Mouse (Mus musculus) liver, embryonic 13.5 days (tissue): ENCODE data around the gene Gdf15. TPM values are rescaled to one million over a fixed set of nuclear protein-coding genes. Genes with fewer than 3 reads are reported as not detected.
A peak's percentile ranks its signal among the peaks of the same experiment; 100 is the strongest.

ENCODE experiments used
- ATAC-seq: fragments of 200-750 bp; cut with Nextera tagmentation; 2 replicates; pipeline ENCODE4 v1.8.0; 2017; ENCODE audit warnings: low read depth, mild to moderate bottlenecking, moderate number of reproducible peaks, moderate library complexity
- DNase-seq: peaks from one replicate; pipeline ENCODE4 v3.0.0; 2022
- H3K27ac ChIP-seq: fragments of 300-500 bp; sonication (generic); 2 replicates; pipeline ENCODE4 v1.5.1; 2015; ENCODE audit warnings: moderate library complexity, mild to moderate bottlenecking, inconsistent platforms
- H3K27me3 ChIP-seq: fragments of 300-500 bp; sonication (generic); 2 replicates; pipeline ENCODE4 v1.6.1; 2015; ENCODE audit warnings: mild to moderate bottlenecking, inconsistent platforms
- H3K36me3 ChIP-seq: fragments of 300-500 bp; sonication (generic); 2 replicates; pipeline ENCODE4 v1.6.1; 2015; ENCODE audit warnings: mild to moderate bottlenecking, inconsistent platforms
- H3K4me1 ChIP-seq: fragments of 300-500 bp; sonication (generic); replicated peaks from 2 replicates; pipeline ENCODE4 v1.6.1; 2015; ENCODE audit warnings: inconsistent platforms
- H3K4me2 ChIP-seq: fragments of 300-500 bp; sonication (generic); 2 replicates; pipeline ENCODE4 v1.6.1; 2015; ENCODE audit warnings: inconsistent platforms, mild to moderate bottlenecking, moderate library complexity
- H3K4me3 ChIP-seq: fragments of 300-500 bp; sonication (generic); replicated peaks from 2 replicates; pipeline ENCODE4 v1.5.1; 2015; ENCODE audit warnings: mild to moderate bottlenecking, inconsistent platforms
- H3K9ac ChIP-seq: fragments of 300-500 bp; sonication (generic); 2 replicates; pipeline ENCODE4 v1.6.1; 2015; ENCODE audit warnings: mild to moderate bottlenecking, inconsistent platforms
- H3K9me3 ChIP-seq: fragments of 300-500 bp; sonication (generic); replicated peaks from 2 replicates; pipeline ENCODE4 v1.6.1; 2016; ENCODE audit warnings: inconsistent platforms
- WGBS: fragments of 180-500 bp; shearing (Covaris S2); methylation state at CpG from one replicate; pipeline ENCODE4 v1.1.7; 2015; ENCODE audit not compliant: insufficient replicate concordance; 5-methylcytosine and 5-hydroxymethylcytosine counted together
- polyA plus RNA-seq: library from polyadenylated mRNA; unstranded; fragments of >200 nt; fragmentation: Nextera tagmentation; extraction: Ambion mirVana; gene quantifications from 2 replicates; pipeline ENCODE4 v1.2.1, GENCODE M21; 2015

Gdf15 gene
- polyA plus RNA-seq, 1 experiment from 2014 or later: 3.9 TPM

DNA sequence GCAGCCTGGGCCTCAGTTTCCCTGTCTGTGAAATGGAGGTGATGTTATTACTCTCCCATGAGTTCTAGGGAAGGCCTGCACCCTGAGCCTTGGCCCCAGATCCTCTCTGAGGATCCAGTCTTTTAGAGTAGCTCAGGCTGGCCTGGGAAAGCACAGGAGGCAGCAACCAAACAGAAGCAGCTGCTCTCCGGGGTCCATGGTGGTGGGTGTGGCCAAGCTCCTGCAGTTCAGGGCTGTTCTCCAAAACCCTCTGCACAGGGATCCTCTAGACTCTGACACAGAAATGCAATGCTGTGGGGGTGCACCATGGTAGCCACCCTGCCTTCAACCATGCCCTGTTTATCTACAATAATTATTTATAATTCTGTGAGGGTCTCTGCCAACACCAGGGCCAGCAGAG, 18.5 kb downstream of the Gdf15 start:
- no peak overlapping the region for H3K9ac ChIP-seq
- no peak for DNase-seq
- H3K27ac ChIP-seq: peak overlapping the region; percentile 68; the same call in 1 of the 2 replicates
- peaks cover 87% of the 10 kb centered on the region for H3K4me1 ChIP-seq
- no peak overlapping the region for H3K4me2 ChIP-seq
- ATAC-seq: no peak
- WGBS: 20% methylated on average over 1 of the region's 1 CpGs
- peaks cover 5% of the 10 kb centered on the region; the same call in 1 of the 2 replicates for H3K27me3 ChIP-seq
- H3K36me3 ChIP-seq: no peaks in the 10 kb centered on the region
- no peaks in the 10 kb centered on the region for H3K9me3 ChIP-seq
- no peak overlapping the region for H3K4me3 ChIP-seq

DNA sequence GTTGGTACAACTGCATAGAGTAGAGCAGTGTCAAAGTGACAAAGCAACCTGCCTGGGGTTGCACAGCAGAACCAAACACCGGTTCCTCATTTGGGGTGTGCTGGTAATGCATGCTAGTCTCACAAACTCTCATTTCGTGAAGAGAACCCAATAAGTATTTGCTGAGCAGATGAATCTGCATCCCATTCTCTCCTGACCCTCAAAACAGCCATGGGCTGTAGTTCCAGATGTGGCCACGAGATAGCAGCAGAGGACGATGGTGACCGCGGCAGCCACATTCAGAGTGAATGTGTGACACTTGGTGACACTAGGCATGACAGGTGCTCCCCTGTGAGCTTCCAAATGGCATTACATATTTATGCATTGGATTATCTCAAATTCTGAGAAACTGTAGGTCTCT, 20.4 kb downstream of the Gdf15 start:
- Histone ChIP-seq H3K9ac (peak overlapping the region; percentile 94), H3K4me1 (peaks cover 87% of the 10 kb centered on the region), H3K36me3 (no peaks in the 10 kb centered on the region), H3K27me3 (peaks cover 5% of the 10 kb centered on the region; the same call in 1 of the 2 replicates), H3K9me3 (no peaks in the 10 kb centered on the region), H3K4me3 (peak overlapping the region; percentile 81), H3K27ac (peak overlapping the region; percentile 83), H3K4me2 (peak overlapping the region; percentile 93)
- under 1% methylated on average over 6 of the region's 6 CpGs for WGBS
- DNase-seq (peak; percentile 84), ATAC-seq (peak; percentile 30)

DNA sequence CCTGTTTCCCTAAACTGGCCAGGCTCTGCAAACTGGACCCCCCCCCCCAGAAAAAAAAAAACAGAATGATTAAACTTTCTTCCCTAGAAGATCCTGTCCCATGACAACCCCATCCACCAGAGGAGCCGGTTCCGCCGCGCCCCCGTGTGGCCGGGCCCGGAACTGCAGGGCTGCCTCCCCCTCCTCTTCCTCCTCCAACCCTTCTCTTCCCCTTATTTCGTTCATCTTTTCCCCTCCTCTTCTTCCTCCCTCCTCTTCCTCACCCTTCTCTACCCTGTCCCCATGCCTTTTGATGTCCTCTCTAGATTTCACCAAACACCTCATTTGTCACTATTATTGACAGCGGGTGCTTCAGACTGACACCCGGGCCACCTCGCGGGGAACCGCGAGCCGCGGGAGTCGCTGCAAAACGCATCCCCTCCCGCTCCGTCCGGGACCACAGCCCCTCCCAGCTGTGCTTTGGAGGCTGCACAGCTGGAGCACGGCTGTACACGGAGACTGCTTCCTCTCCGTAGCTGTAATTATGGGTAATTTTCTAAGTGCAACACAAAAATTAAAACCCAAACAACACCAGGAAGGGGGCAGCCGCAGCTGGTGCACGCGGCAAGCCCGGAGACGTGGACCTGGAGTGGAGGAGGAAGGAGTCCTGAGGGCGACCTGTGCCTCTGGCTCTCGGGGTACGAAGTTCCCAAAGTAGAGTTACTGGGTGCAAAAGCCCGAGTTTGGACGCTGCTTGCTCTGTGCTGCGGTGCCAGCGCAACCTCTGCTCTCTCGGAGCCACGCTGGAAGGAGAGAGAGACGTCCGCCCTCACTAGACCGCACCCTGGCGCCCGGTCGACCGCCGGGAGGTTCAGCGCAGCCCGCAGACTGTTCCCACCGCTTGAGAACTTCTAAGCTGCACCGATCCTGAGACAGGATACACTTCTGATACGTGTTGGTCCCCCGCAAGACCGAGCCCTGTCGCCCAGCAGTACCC, 21.2 kb downstream of the Gdf15 start:
- Histone ChIP-seq H3K9me3 (no peaks in the 10 kb centered on the region), H3K4me3 (peak overlapping the region; percentile 81), H3K4me1 (peaks cover 87% of the 10 kb centered on the region)

DNA sequence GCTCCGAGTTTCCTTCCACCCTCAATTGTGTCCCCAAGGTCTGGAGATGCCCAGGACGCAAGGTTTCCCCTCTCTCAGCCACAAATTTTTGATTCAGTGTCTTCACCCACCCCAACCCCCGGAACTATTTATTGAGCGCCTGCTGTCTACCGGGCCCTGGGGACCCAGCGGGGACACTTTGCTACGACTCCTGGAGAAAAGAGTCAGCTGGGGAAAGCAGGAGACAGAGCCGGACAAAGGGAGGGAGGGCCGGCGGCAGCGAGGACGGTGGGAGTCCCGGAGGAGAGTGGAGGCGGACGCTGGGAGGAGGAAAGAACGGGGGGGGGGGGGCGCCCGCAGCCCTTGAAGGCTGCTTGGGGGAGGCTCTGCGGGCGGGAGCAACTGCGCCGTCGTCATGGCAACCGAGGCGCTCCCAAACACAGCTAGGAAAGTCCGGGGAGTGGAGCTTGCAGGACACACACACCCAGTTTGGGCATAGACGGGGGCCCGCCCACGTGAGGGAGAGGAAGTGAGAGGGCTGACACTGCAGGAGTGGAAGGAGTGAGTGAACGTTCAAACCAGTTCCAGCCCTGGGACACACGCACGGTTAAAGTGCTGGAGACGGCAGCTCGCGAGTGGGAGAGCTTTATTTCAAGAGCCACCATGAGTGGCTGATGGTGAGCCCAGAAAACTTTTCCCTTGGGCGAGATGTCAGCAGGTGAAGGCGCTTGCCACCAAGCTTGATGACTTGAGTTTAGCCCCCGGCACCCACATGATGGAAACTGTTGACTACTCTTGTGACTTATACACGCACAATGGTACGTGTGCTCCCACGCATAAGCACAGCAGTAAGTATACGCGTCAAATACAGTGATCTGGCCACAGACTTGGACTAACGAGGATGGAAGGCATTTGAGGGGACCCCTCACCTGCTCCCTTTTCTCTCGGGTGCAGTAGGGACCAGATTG, 22.1 kb downstream of the Gdf15 start:
- H3K27ac ChIP-seq: peak overlapping the region; percentile 91
- DNase-seq: peak; percentile 73
- peaks cover 86% of the 10 kb centered on the region for H3K4me1 ChIP-seq
- no peaks in the 10 kb centered on the region for H3K9me3 ChIP-seq
- ATAC-seq: peak; percentile 64
- peaks cover 5% of the 10 kb centered on the region; the same call in 1 of the 2 replicates for H3K27me3 ChIP-seq
- WGBS: under 1% methylated on average over 44 of the region's 45 CpGs
- peak overlapping the region; percentile 94 for H3K9ac ChIP-seq
- no peaks in the 10 kb centered on the region for H3K36me3 ChIP-seq
- H3K4me3 ChIP-seq: peak overlapping the region; percentile 81
- peak overlapping the region; percentile 93 for H3K4me2 ChIP-seq

More for the DNA sequence above, 21.2 kb downstream of the Gdf15 start:
- under 1% methylated on average over 54 of the region's 54 CpGs for WGBS
- Histone ChIP-seq H3K27me3 (peaks cover 5% of the 10 kb centered on the region; the same call in 1 of the 2 replicates), H3K36me3 (no peaks in the 10 kb centered on the region), H3K9ac (peak overlapping the region; percentile 94), H3K4me2 (peak overlapping the region; percentile 93), H3K27ac (peak overlapping the region; percentile 91)
- ATAC-seq: peak; percentile 61
- DNase-seq: peak; percentile 72

DNA sequence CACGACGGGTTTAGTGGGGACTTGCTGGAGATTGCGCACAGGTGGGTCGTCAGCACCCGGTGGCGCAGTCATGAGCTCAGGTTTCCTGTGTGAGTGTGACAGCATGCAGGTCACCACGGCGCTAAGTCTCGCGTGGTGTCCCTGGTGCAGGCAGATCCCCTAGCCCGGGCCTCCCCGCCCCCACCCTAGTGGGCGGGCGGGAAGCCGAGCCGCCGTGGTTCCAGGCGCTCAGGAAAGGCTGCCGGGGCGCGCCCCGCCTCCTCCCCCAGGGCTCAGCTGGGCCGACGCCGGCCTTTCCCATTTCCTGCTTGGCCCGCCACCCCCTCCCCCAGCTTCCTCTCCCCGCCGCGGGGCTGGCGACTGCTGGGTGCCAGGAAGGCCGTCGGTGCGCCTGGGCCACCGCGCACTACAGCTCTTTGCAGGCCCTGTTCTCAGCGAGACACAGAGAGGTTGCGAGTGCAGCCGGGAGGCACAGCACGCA, 22.8 kb downstream of the Gdf15 start:
- H3K27ac ChIP-seq: peak overlapping the region; percentile 91
- ATAC-seq: peak; percentile 25
- peak overlapping the region; percentile 94 for H3K9ac ChIP-seq
- peak overlapping the region; percentile 81 for H3K4me3 ChIP-seq
- no peaks in the 10 kb centered on the region for H3K36me3 ChIP-seq
- peak; percentile 50 for DNase-seq
- peak overlapping the region; percentile 93 for H3K4me2 ChIP-seq
- under 1% methylated on average over 38 of the region's 39 CpGs for WGBS
- H3K4me1 ChIP-seq: peaks cover 87% of the 10 kb centered on the region
- H3K27me3 ChIP-seq: peaks cover 5% of the 10 kb centered on the region; the same call in 1 of the 2 replicates
- no peaks in the 10 kb centered on the region for H3K9me3 ChIP-seq

DNA sequence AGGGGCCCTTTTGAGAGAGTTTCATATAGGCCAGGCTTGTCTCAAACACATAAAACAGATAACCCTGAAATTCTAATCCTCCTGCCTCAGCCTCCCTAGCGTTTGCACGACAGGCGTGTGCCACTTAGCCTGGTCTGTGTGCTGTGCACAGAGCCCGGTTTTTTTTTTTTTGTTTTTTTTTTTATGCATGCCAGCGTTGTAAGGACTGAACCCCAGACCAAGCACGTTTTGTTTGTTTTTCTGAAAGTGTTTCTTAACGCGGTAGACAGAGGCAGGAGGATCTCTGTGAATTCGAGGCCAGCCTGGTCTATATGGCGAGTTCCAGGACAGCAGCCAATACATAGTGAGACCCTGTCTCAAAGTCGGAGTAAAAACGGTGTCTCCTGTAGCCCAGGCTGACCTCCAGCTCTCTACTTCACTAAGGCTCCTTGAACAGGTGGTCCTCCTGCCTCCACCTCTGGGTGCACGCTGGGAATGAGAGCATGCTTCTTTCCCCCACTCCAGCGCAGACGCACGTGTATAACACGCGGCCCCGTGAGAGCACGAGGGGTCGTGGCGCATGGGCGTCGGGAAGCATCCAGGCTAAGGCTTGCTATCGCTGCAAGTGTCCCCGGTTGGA, 23.4 kb downstream of the Gdf15 start, which contains the start of gene Ssbp4:
Ssbp4 (minus strand) TSS at position 124 of the 619 bp plus-strand sequence.
- ATAC-seq (no peak), DNase-seq (no peak)
- Histone ChIP-seq H3K9me3 (no peaks in the 10 kb centered on the region), H3K4me1 (peaks cover 87% of the 10 kb centered on the region), H3K27ac (peak within 1 kb of the TSS; percentile 91), H3K4me3 (peak within 1 kb of the TSS; percentile 81), H3K36me3 (no peaks in the 10 kb centered on the region), H3K9ac (peak within 1 kb of the TSS; percentile 94), H3K27me3 (peaks cover 5% of the 10 kb centered on the region; the same call in 1 of the 2 replicates), H3K4me2 (peak within 1 kb of the TSS; percentile 93)
- WGBS: 1% methylated on average over 26 of the region's 26 CpGs

DNA sequence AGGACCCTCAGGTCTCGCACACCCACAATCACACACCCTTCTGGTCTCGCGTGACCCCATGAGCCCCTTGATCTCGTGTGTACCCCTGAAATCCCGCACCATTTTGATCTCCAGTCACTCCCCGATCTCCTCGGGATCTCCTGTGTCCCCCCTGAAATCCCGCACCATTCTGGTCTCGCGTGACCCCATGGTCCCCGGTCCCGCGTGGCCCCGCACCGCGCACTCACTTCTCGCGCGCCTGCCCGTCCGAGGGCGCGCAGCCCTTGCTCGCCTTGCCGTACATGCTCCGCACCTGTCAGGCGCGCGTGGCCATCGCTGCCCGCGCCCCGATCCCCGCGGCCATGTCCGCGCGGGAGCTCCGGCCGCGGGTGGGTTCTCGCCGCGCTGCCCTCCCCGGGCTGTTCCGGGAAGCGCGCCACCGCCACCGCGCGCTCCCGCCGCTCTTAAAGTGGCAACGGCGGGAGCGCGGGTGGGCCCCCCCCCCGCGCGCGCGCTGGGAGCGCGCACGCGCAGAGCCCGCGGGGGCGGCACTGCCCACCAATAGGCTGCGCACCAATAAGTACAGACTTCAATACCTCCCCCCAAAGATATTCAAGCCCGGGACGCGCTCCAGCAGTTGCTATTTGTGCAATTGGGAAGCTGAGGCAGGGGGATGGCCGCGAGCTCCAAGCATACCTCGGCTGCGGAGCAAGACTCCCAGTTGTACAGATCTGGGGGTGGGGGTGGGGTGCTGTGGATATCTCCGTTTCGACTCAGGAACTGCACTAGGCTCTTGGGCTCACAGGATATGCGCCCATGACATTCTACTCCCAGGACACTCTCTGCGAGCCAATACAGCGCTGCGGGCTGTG, 24.1 kb downstream of the Gdf15 start:
- WGBS: under 1% methylated on average over 77 of the region's 84 CpGs
- DNase-seq: no peak
- Histone ChIP-seq H3K27ac (peak overlapping the region; percentile 91), H3K4me3 (peak overlapping the region; percentile 81), H3K27me3 (peaks cover 5% of the 10 kb centered on the region; the same call in 1 of the 2 replicates), H3K9me3 (no peaks in the 10 kb centered on the region), H3K36me3 (0 out of 2 replicates have a peak, but pooled peaks cover under 1% of the 10 kb centered on the region), H3K9ac (peak overlapping the region; percentile 94), H3K4me2 (peak overlapping the region; percentile 93), H3K4me1 (peaks cover 83% of the 10 kb centered on the region)
- ATAC-seq: peak; percentile 10; the same call in 1 of the 2 replicates

DNA sequence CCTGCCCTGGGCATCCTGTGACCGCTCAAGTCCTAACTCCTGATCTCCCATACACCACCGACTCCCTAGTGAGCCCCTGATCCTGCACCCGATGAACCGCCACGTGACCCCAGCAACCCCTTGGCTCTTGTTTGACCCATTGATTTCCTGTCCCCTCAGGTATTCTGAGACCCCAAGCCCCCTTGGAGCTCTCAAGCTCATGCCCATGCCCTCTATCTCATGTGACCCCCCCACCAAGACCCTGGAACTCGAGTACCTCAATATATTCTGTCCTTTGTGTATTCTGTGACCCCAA, 24.7 kb downstream of the Gdf15 start:
- H3K9ac ChIP-seq: peak overlapping the region; percentile 94
- peak overlapping the region; percentile 81 for H3K4me3 ChIP-seq
- no peak for DNase-seq
- H3K4me2 ChIP-seq: peak overlapping the region; percentile 93
- H3K27me3 ChIP-seq: peaks cover 5% of the 10 kb centered on the region; the same call in 1 of the 2 replicates
- peaks cover 85% of the 10 kb centered on the region for H3K4me1 ChIP-seq
- H3K27ac ChIP-seq: peak overlapping the region; percentile 91
- ATAC-seq: no peak
- WGBS: 10% methylated on average over 6 of the region's 6 CpGs
- H3K36me3 ChIP-seq: peaks cover 6% of the 10 kb centered on the region
- no peaks in the 10 kb centered on the region for H3K9me3 ChIP-seq

DNA sequence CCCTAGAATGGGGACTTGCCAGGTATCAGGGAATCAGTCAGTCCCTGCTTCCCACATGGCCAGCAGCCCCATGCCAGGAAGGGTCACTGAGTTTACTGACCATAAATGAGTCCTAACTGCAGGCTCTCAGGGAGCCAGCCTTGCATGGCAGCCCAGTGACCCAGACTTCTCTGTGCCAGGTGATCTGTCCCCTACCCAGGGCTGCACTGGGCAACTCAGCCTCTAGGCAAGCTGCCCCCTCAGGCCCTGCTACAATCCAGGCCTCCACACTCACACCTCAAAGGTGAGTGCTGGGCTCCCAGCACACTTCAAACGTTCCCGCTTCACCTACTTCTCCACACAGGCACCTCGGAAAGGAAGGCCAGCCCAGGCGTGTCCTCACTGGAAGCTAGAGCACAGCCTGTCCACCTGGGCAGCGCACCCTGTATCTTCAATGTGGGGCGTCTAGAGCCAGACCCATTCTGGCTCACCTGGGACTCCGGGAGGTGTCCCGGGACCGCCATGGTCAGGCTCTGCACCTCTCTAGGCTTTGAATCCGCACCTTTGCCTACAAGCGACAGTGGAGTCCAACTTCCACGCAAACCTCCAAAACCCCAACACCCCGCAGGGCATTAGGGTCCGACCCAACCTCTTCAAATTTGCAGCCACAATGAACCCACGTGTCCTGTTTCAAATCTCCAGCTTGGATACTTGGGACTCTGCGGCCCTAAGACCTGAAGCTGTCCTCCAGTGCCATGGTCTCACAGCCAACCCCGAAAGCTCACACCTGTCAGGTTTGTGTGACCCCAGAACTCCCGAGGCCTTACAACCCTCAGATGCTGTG, 25.3 kb downstream of the Gdf15 start:
- WGBS: 49% methylated on average over 18 of the region's 18 CpGs
- Histone ChIP-seq H3K36me3 (peaks cover 12% of the 10 kb centered on the region), H3K9me3 (no peaks in the 10 kb centered on the region), H3K27me3 (peaks cover 5% of the 10 kb centered on the region; the same call in 1 of the 2 replicates), H3K9ac (peak overlapping the region; percentile 94), H3K4me1 (peaks cover 87% of the 10 kb centered on the region), H3K27ac (peak overlapping the region; percentile 91), H3K4me3 (peak overlapping the region; percentile 81), H3K4me2 (peak overlapping the region; percentile 93)
- no peak for ATAC-seq
- no peak for DNase-seq
